Mouse (Mus musculus) hindbrain, embryonic 12.5 days (tissue): ENCODE results near the gene Abi1. TPM values are rescaled to one million over a fixed set of nuclear protein-coding genes. Genes with fewer than 3 reads are reported as not detected.

Experiments
- ATAC-seq: fragments of 200-750 bp; cut with Nextera tagmentation; 2 replicates; pipeline ENCODE4 v1.8.0; 2017; ENCODE audit warnings: moderate TSS enrichment; ENCODE audit not compliant: low FRiP score
- H3K27ac ChIP-seq: fragments of 300-500 bp; sonication (generic); 2 replicates; pipeline ENCODE4 v1.5.1; 2016; ENCODE audit warnings: mild to moderate bottlenecking
- H3K27me3 ChIP-seq: fragments of 300-500 bp; sonication (generic); 2 replicates; pipeline ENCODE4 v1.6.1; 2016; ENCODE audit warnings: mild to moderate bottlenecking
- H3K36me3 ChIP-seq: fragments of 300-500 bp; sonication (generic); 2 replicates; pipeline ENCODE4 v1.6.1; 2016; ENCODE audit warnings: mild to moderate bottlenecking
- H3K4me1 ChIP-seq: fragments of 300-500 bp; sonication (generic); 2 replicates; pipeline ENCODE4 v1.6.1; 2016
- H3K4me2 ChIP-seq: fragments of 300-500 bp; sonication (generic); replicated peaks from 2 replicates; pipeline ENCODE4 v1.6.1; 2016; ENCODE audit warnings: mild to moderate bottlenecking
- H3K4me3 ChIP-seq: fragments of 300-500 bp; sonication (generic); 2 replicates; pipeline ENCODE4 v1.5.1; 2016; ENCODE audit warnings: mild to moderate bottlenecking
- H3K9ac ChIP-seq: fragments of 300-500 bp; sonication (generic); 2 replicates; pipeline ENCODE4 v1.6.1; 2016; ENCODE audit warnings: mild to moderate bottlenecking, moderate library complexity
- H3K9me3 ChIP-seq: fragments of 300-500 bp; sonication (generic); replicated peaks from 2 replicates; pipeline ENCODE4 v1.6.1; 2016; ENCODE audit warnings: mild to moderate bottlenecking
- WGBS: fragments of 180-500 bp; shearing (Covaris S2); methylation state at CpG from one replicate; pipeline ENCODE4 v1.1.7; 2016; 5-methylcytosine and 5-hydroxymethylcytosine counted together
- polyA plus RNA-seq: library from polyadenylated mRNA; unstranded; fragments of >200 nt; fragmentation: Nextera tagmentation; extraction: Ambion mirVana; gene quantifications from 2 replicates; pipeline ENCODE4 v1.2.1, GENCODE M21; 2016

The Abi1 gene
- 48.2 and 49.3 TPM in 2 replicates for polyA plus RNA-seq

DNA sequence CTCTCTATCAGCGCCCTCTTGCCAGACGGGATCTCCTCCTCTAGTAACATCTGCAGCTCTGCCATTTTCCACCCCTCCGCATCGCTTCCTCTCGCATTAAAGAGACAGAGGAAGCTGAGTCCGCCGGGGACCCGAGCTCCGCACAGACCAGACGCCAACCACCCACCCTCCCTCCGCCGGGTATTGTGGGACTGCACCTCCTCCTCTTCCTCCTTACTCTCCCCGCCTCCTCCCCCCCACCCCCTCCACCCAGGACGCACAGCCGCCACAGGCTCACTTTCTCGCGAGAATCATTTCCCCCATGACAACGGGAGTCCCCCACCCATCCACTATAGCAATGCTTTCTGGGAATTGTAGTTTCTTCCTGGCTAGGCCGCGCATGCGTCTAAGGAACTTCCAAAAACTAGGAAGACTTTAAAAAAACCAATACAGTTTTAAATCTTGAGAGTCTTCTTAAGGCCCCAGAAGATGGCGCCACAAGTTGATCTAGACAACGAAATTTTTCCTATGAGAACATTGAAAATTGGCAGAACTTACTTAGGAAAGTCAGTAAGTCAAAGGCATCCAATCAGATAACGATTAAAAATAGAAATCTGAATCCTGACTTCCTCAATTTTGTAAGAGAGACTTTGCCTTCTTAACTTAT lies at the start of gene Abi1:
Gene Abi1, minus strand, starts transcription at position 241 of the 646 bp plus-strand sequence.
- H3K4me1 ChIP-seq, result peaks cover 15% of the 10 kb centered on the region
- peak within 1 kb of the TSS; percentile 96 for H3K9ac ChIP-seq
- no peaks in the 10 kb centered on the region for H3K36me3 ChIP-seq
- peak within 1 kb of the TSS; percentile 97 for H3K27ac ChIP-seq
- H3K4me3 ChIP-seq, result peak within 1 kb of the TSS; percentile 86
- peak within 1 kb of the TSS; percentile 75 for H3K4me2 ChIP-seq
- no peaks in the 10 kb centered on the region for H3K9me3 ChIP-seq
- H3K27me3 ChIP-seq, result no peaks in the 10 kb centered on the region
- peak; percentile 97 for ATAC-seq
- WGBS, result 3% methylated on average over 24 of the region's 24 CpGs

DNA sequence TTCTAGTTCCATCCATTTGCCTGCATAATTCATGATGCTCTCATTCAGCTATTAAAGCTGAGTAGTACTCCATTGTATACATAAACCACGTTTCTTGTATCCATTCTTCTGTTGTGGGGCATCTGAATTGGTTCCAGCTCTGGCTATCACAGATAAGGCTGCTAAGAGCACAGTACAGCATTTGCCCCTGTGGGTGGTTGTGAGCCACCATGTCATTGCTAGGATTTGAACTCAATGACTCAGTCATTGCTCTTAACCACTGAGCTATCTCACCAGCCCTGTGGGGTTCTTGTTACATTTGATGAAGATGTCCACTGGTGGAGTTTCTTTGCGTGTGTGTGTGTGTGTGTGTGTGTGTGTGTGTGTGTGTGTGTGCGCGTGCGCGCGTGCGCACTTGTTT lies 44.5 kb upstream of the Abi1 start:
- Histone ChIP-seq H3K27me3 (no peaks in the 10 kb centered on the region), H3K4me1 (no peaks in the 10 kb centered on the region), H3K4me3 (no peak overlapping the region), H3K4me2 (no peak overlapping the region), H3K9ac (no peak overlapping the region), H3K27ac (no peak overlapping the region), H3K9me3 (no peaks in the 10 kb centered on the region), H3K36me3 (peaks cover 69% of the 10 kb centered on the region)
- no peak for ATAC-seq
- 96% methylated on average over 8 of the region's 8 CpGs for WGBS

DNA sequence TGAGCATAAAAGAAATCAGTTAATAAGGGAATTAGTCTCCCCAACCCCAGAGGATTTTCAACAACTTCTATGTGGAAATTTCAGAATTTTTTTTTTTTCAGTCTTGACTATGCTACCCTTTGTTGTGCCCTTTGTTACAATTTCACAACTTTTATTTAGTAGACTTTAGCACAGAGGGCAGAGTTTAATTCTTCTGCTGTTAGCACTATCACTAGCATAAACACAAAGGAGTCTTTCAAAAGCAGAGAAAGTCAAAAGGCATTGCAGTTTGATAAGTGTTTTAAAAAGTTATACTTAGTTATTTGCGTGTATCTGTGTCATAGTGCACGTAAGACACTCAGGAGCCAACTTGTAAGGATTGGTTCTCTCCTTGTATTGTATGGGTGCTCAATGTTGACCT lies 38.5 kb upstream of the Abi1 start:
- no peak overlapping the region for H3K4me2 ChIP-seq
- H3K27me3 ChIP-seq, result no peaks in the 10 kb centered on the region
- H3K9ac ChIP-seq, result no peak overlapping the region
- 98% methylated on average over 2 of the region's 2 CpGs for whole genome bisulfite sequencing
- H3K36me3 ChIP-seq, result peaks cover 51% of the 10 kb centered on the region
- H3K27ac ChIP-seq, result no peak overlapping the region
- H3K9me3 ChIP-seq, result no peaks in the 10 kb centered on the region
- H3K4me1 ChIP-seq, result no peaks in the 10 kb centered on the region
- no peak overlapping the region for H3K4me3 ChIP-seq
- no peak for ATAC-seq

DNA sequence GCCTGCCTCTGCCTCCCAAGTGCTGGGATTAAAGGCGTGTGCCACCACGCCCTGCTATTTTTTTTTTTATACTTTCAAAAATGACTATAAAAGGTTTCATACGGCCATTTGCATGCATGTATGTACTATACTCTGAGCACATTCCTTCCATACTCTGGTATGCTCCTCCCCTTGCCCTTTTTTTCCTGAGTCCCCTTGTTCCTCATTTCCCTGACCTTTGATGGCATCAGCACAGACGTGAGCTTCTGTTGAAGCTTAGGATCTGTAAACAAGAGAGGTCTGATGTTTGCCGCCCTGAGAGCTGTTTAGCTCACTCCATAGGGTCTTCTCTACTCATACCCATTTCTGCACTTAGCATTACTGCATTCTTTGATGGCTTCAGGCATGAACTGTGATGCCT lies 37.7 kb upstream of the Abi1 start:
- Histone ChIP-seq H3K36me3 (peaks cover 45% of the 10 kb centered on the region), H3K4me1 (no peaks in the 10 kb centered on the region), H3K9ac (no peak overlapping the region), H3K4me2 (no peak overlapping the region), H3K27ac (no peak overlapping the region), H3K27me3 (no peaks in the 10 kb centered on the region), H3K4me3 (no peak overlapping the region), H3K9me3 (no peaks in the 10 kb centered on the region)
- no peak for ATAC-seq
- WGBS, result 93% methylated on average over 5 of the region's 5 CpGs

DNA sequence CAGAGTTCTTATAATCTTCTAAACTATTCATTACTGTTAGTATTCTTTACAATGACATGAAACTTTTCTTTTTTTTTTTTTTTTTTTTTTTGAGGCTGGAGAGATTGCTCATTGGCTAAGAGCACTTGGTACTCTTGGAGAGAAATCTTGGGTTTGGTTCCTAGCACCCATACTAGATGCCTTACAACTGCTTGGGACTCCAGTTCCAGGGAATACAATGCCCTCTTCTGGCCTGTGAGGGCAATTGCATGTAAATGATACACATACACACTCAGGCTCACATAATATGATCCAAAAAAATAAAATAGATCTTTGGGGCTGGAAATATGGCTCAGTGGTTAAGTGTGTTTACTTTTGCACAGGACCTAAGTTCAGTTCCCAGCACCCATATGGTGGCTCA lies 36.7 kb upstream of the Abi1 start:
- no peak overlapping the region for H3K4me2 ChIP-seq
- no peak overlapping the region for H3K4me3 ChIP-seq
- H3K27me3 ChIP-seq, result no peaks in the 10 kb centered on the region
- H3K9me3 ChIP-seq, result no peaks in the 10 kb centered on the region
- H3K27ac ChIP-seq, result no peak overlapping the region
- H3K36me3 ChIP-seq, result peaks cover 43% of the 10 kb centered on the region
- H3K4me1 ChIP-seq, result no peaks in the 10 kb centered on the region
- no peak for ATAC-seq
- no peak overlapping the region for H3K9ac ChIP-seq

DNA sequence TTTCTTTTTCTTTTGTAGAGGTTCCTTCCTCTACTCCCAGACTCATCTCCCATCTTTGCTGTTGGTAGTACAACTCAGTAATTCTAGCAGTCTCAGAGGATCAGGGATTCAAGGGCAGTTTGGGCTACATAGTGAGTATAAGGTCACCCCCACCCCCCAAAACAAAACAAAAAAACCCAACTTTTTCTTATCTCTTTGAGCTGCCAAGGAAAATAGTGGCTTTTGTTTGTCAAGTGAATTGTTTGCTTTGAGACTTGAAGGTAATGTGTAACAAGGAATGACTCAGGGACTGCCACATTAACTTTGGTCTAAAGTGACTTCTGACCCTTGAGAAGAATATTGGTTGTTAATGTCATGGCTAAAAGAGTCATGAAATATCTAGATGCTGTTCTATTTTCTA lies 35.8 kb upstream of the Abi1 start:
- Histone ChIP-seq H3K9ac (no peak overlapping the region), H3K27me3 (no peaks in the 10 kb centered on the region), H3K27ac (no peak overlapping the region), H3K9me3 (no peaks in the 10 kb centered on the region), H3K36me3 (peaks cover 34% of the 10 kb centered on the region), H3K4me3 (no peak overlapping the region), H3K4me2 (no peak overlapping the region), H3K4me1 (no peaks in the 10 kb centered on the region)
- no peak for ATAC-seq

DNA sequence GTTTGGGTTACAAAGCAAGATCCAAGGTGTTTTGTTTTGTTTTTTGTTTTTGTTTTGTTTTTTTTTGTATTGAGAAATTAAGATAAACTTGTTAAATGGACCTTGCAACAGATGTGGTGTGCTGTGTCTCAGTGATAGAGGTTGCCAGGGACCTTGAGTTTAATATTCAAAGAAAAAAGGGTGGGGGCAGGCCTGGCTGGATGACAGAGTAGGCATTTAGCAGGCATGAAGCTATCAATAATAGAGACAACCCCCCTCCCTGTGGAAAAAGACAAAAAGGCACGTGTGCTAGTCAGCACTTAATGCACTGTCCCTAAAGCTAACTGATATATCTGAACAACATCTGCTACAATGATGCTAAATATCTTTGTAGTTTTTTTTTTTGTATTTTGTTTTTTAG lies 31.4 kb upstream of the Abi1 start:
- Histone ChIP-seq H3K4me2 (no peak overlapping the region), H3K4me1 (0 out of 2 replicates have a peak, but pooled peaks cover 3% of the 10 kb centered on the region), H3K9me3 (no peaks in the 10 kb centered on the region), H3K27me3 (no peaks in the 10 kb centered on the region), H3K4me3 (no peak overlapping the region), H3K36me3 (peaks cover 4% of the 10 kb centered on the region; the same call in 1 of the 2 replicates), H3K9ac (no peak overlapping the region), H3K27ac (no peak overlapping the region)
- WGBS, result 70% methylated on average over 1 of the region's 1 CpGs
- no peak for ATAC-seq

DNA sequence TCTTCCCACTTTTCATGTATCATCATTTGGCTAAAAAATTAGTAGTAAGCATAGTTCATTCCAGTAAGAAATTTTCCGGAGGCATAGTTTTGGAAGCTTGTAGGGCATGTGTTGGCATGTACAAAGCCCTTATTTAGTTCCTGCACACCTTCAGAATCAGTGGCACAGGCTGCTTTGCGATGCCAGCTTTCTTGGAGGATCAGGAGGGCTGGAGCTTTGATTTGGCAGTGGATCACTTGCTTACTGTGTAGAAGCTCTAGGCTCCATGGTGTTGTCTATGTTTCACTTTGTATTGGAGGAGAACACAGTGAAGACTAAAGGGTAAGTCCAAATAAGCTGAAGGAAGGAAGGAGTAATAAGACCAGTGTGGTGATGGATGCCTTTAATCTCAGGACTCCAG lies 30.4 kb upstream of the Abi1 start:
- Histone ChIP-seq H3K27ac (no peak overlapping the region), H3K9ac (no peak overlapping the region), H3K36me3 (no peaks in the 10 kb centered on the region), H3K9me3 (no peaks in the 10 kb centered on the region), H3K4me3 (no peak overlapping the region), H3K4me2 (no peak overlapping the region), H3K27me3 (no peaks in the 10 kb centered on the region), H3K4me1 (0 out of 2 replicates have a peak, but pooled peaks cover 3% of the 10 kb centered on the region)
- ATAC-seq, result no peak
- 94% methylated on average over 2 of the region's 2 CpGs for WGBS

DNA sequence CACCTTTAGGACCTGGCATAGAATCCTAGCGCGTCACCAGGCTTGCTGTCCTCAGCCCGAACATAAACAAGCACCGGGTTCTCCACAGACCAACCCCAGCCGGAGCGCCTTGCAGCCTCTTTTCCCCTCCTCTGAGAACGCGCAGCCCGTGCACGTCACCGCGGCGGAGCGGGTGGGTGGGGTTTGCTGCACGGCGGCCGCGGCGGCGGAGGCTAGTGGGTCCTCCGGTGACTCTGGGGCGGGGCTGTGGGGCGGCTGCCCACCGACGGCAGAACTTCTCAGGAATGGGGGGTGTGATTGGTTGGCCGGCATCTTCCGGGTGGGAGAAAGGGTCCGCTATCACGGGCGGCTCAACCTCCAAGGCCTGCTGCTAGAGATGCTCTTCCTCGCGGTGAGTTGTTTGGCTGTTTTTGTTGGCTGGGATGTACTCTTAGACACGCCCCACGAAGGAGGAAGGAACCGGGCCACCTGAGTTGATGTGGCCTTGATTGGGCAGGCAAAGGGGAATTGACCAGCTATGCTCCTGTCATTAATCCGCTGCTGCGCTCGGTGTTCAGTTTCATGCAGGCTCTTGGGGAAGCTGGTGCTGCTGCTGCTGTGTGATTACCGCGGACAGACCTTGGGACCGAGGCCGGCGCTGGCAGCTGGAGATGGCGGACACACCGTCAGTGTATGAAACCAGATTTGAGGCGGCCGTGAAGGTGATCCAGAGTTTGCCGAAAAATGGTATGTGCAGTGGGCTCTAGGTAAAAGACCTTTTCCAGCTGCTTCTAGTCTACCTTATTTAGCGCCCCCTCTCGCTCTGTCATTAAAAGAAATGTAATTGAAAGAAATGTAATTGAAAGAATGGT lies 29.1 kb upstream of the Abi1 start:
- Histone ChIP-seq H3K36me3 (no peaks in the 10 kb centered on the region), H3K4me2 (peak overlapping the region; percentile 93), H3K9ac (peak overlapping the region; percentile 86), H3K4me3 (peak overlapping the region; percentile 66), H3K4me1 (0 out of 2 replicates have a peak, but pooled peaks cover 3% of the 10 kb centered on the region), H3K27me3 (no peaks in the 10 kb centered on the region), H3K9me3 (no peaks in the 10 kb centered on the region), H3K27ac (peak overlapping the region; percentile 93)
- WGBS, result under 1% methylated on average over 50 of the region's 50 CpGs
- ATAC-seq, result peak; percentile 90

DNA sequence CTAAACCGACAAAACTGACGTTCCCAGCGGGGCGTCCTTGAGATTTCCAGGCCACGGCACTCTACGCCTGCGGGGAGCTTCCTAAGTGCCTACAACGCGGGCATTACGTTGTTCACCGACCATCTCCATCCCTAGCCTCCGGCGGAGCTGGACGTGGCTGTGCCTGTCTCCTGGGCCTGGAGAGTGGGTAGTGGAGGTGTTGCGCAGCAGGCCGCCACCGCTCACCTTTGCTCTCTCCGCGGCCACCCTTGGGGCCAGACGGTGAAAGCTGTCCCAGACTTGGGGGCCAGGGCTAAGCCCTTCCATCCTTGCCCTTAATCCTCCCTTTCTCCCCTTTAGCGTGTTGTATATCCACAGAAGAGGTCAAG lies 28.3 kb upstream of the Abi1 start:
- Histone ChIP-seq H3K9me3 (no peaks in the 10 kb centered on the region), H3K4me2 (peak overlapping the region; percentile 93), H3K4me3 (peak overlapping the region; percentile 66), H3K27ac (peak overlapping the region; percentile 93), H3K27me3 (no peaks in the 10 kb centered on the region), H3K9ac (peak overlapping the region; percentile 86), H3K36me3 (no peaks in the 10 kb centered on the region), H3K4me1 (0 out of 2 replicates have a peak, but pooled peaks cover 3% of the 10 kb centered on the region)
- ATAC-seq, result peak; percentile 79
- WGBS, result under 1% methylated on average over 21 of the region's 21 CpGs

DNA sequence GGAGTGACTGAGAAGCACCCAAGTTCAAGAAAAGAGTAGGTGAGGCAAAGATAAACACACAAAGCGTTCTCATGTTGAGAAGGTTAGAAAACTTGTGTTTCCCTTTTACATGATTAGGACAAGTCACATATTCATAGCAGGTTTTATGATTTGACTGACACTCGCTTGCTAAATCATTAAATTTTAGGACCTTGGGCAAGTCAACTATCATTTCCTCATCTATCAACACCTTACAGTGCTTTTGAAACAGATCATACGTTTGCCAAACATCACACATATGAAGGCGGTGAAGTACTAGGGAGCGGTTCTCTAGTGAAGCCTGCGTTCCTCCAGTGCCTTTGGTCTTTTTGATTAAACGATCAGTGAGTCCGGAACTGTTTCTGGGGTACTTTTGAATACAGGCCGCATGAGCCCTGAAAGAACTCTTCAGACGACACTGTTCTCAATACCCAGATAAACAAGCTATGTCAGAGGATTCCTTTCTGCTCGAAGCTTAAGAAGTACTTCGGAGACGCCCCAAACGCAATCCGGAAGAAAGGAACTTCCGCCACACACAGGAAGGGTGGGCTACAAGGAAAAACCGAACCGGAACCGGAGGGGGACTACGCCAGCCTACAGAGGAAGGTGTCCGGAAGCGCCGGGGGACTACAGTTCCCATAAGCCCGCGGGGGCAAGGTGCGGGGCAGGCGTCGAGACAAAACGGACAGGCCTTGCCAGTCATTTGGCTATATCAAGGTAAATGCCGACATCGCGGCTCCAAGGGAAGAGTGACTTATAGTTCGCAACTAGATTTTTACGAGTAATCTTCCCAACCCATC lies 27.7 kb upstream of the Abi1 start, which contains the start of gene Acbd5:
Gene Acbd5, plus strand, starts transcription at position 616 of the 818 bp plus-strand sequence.
- Histone ChIP-seq H3K4me2 (peak within 1 kb of the TSS; percentile 93), H3K4me3 (peak within 1 kb of the TSS; percentile 66), H3K27me3 (no peaks in the 10 kb centered on the region), H3K27ac (peak within 1 kb of the TSS; percentile 93), H3K9me3 (no peaks in the 10 kb centered on the region), H3K4me1 (0 out of 2 replicates have a peak, but pooled peaks cover 3% of the 10 kb centered on the region), H3K9ac (peak within 1 kb of the TSS; percentile 86), H3K36me3 (no peaks in the 10 kb centered on the region)
- 4% methylated on average over 34 of the region's 34 CpGs for WGBS
- ATAC-seq, result peak; percentile 96

DNA sequence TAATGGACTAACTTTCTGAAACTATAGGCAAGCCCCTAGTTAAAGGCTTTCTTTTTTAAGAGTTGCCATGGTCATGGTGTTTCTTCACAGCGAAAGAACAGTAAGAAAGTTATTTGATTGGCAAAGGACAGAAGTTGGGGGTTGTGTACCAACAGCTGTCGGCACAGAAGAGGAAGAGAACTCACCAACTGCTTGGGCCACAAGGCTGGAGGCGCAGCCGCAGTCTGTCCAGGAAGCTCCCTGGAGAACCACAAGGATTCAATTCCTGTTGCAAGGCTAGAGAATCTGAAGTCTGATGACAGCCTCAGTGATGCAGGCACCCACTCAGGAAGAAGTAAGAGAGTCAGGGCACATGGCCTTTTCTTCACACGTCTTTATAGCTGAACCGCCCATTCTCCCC lies 12.5 kb upstream of the Abi1 start:
- H3K36me3 ChIP-seq, result no peaks in the 10 kb centered on the region
- H3K9me3 ChIP-seq, result no peaks in the 10 kb centered on the region
- no peak for ATAC-seq
- H3K27ac ChIP-seq, result no peak overlapping the region
- no peaks in the 10 kb centered on the region for H3K4me1 ChIP-seq
- no peak overlapping the region for H3K4me2 ChIP-seq
- no peak overlapping the region for H3K4me3 ChIP-seq
- no peak overlapping the region for H3K9ac ChIP-seq
- 76% methylated on average over 6 of the region's 6 CpGs for whole genome bisulfite sequencing
- H3K27me3 ChIP-seq, result no peaks in the 10 kb centered on the region
